Mouse (Mus musculus) midbrain, embryonic 11.5 days (tissue): ENCODE measurements at regions not wholly inside any gene's neighbourhood (a gene's known extent, or its start where the extent isn't known, plus 50 kb on each side); places are given as distances from the start of the nearest gene placed in this dataset.

ENCODE experiments used
- ATAC-seq: fragments of 200-750 bp; cut with Nextera tagmentation; 2 replicates; pipeline ENCODE4 v1.8.0; 2017; ENCODE audit warnings: moderate TSS enrichment, moderate library complexity; ENCODE audit not compliant: low FRiP score
- DNase-seq: peaks from one replicate; pipeline ENCODE4 v3.0.0; 2015; ENCODE audit warnings: low spot score; ENCODE audit errors: missing footprints
- H3K27ac ChIP-seq: fragments of 300-500 bp; sonication (generic); 2 replicates; pipeline ENCODE4 v1.5.1; 2014; ENCODE audit warnings: low read depth, low read length
- H3K27me3 ChIP-seq: fragments of 300-500 bp; sonication (generic); 2 replicates; pipeline ENCODE4 v1.6.1; 2014; ENCODE audit warnings: mild to moderate bottlenecking, low read length, moderate library complexity, mixed read lengths; ENCODE audit not compliant: control insufficient read depth, insufficient read depth
- H3K36me3 ChIP-seq: fragments of 300-500 bp; sonication (generic); 2 replicates; pipeline ENCODE4 v1.6.1; 2014; ENCODE audit warnings: mild to moderate bottlenecking, low read length, moderate library complexity, mixed read lengths; ENCODE audit not compliant: control insufficient read depth, insufficient read depth
- H3K4me1 ChIP-seq: fragments of 300-500 bp; sonication (generic); 2 replicates; pipeline ENCODE4 v1.6.1; 2014; ENCODE audit warnings: low read length; ENCODE audit not compliant: control insufficient read depth, insufficient read depth
- H3K4me2 ChIP-seq: fragments of 300-500 bp; sonication (generic); 2 replicates; pipeline ENCODE4 v1.6.1; 2014; ENCODE audit warnings: mild to moderate bottlenecking, moderate library complexity
- H3K4me3 ChIP-seq: fragments of 300-500 bp; sonication (generic); 2 replicates; pipeline ENCODE4 v1.5.1; 2014; ENCODE audit warnings: low read depth, low read length
- H3K9ac ChIP-seq: fragments of 300-500 bp; sonication (generic); 2 replicates; pipeline ENCODE4 v1.6.1; 2014; ENCODE audit warnings: low read length
- H3K9me3 ChIP-seq: fragments of 300-500 bp; sonication (generic); 2 replicates; pipeline ENCODE4 v1.6.1; 2016; ENCODE audit warnings: low read length; ENCODE audit not compliant: control insufficient read depth
- WGBS: fragments of 180-500 bp; shearing (Covaris S2); extraction: QIAGEN DNeasy Blood & Tissue Kit; methylation state at CpG from one replicate; pipeline ENCODE4 v1.1.7; 2014; 5-methylcytosine and 5-hydroxymethylcytosine counted together

GRCm38 (mm10) chr17:80891656-80892055 is 52.8 kb upstream of the Tmem178 start:
- Histone ChIP-seq H3K4me3 (no peak overlapping the region), H3K9ac (no peak overlapping the region), H3K4me1 (peaks cover 14% of the 10 kb centered on the region; the same call in 1 of the 2 replicates), H3K36me3 (no peaks in the 10 kb centered on the region), H3K9me3 (no peaks in the 10 kb centered on the region), H3K27ac (no peak overlapping the region), H3K4me2 (no peak overlapping the region), H3K27me3 (no peaks in the 10 kb centered on the region)
- 74% methylated on average over 5 of the region's 5 CpGs for WGBS
- ATAC-seq, result no peak
- DNase-seq, result peak; percentile 17

- WGBS, result 94% methylated on average over 4 of the region's 4 CpGs
- H3K9ac ChIP-seq, result no peak overlapping the region
- DNase-seq (no peak), ATAC-seq (no peak)
- H3K4me2 ChIP-seq, result no peak overlapping the region
- H3K27ac ChIP-seq, result no peak overlapping the region
- H3K27me3 ChIP-seq, result no peaks in the 10 kb centered on the region
- H3K9me3 ChIP-seq, result no peaks in the 10 kb centered on the region
- H3K4me3 ChIP-seq, result no peak overlapping the region
- peaks cover 14% of the 10 kb centered on the region; the same call in 1 of the 2 replicates for H3K4me1 ChIP-seq
- no peaks in the 10 kb centered on the region for H3K36me3 ChIP-seq
These were observed 55.3 kb upstream of the Tmem178 start for GRCm38 (mm10) chr17:80889095-80889494.

- peaks cover 14% of the 10 kb centered on the region; the same call in 1 of the 2 replicates for H3K4me1 ChIP-seq
- H3K27me3 ChIP-seq, result no peaks in the 10 kb centered on the region
- H3K36me3 ChIP-seq, result no peaks in the 10 kb centered on the region
- H3K4me2 ChIP-seq, result peak overlapping the region; percentile 23
- DNase-seq (peak; percentile 88), ATAC-seq (peak; percentile 60)
- no peaks in the 10 kb centered on the region for H3K9me3 ChIP-seq
- H3K9ac ChIP-seq, result peak overlapping the region; percentile 24
- H3K4me3 ChIP-seq, result no peak overlapping the region
- WGBS, result 25% methylated on average over 8 of the region's 8 CpGs
- peak overlapping the region; percentile 51 for H3K27ac ChIP-seq
These were observed 56.7 kb upstream of the Tmem178 start for GRCm38 (mm10) chr17:80887749-80888119.

- no peaks in the 10 kb centered on the region for H3K9me3 ChIP-seq
- peak overlapping the region; percentile 23 for H3K4me2 ChIP-seq
- ATAC-seq, result peak; percentile 61
- no peak overlapping the region for H3K4me3 ChIP-seq
- peaks cover 14% of the 10 kb centered on the region; the same call in 1 of the 2 replicates for H3K4me1 ChIP-seq
- H3K36me3 ChIP-seq, result no peaks in the 10 kb centered on the region
- H3K9ac ChIP-seq, result peak overlapping the region; percentile 38
- H3K27ac ChIP-seq, result peak overlapping the region; percentile 51; the same call in 1 of the 2 replicates
- peak; percentile 88 for DNase-seq
- 33% methylated on average over 18 of the region's 18 CpGs for WGBS
- H3K27me3 ChIP-seq, result no peaks in the 10 kb centered on the region
These were observed 57.2 kb upstream of the Tmem178 start for GRCm38 (mm10) chr17:80887021-80887748.

- Histone ChIP-seq H3K9me3 (no peaks in the 10 kb centered on the region), H3K4me3 (no peak overlapping the region), H3K9ac (no peak overlapping the region), H3K4me1 (peaks cover 14% of the 10 kb centered on the region; the same call in 1 of the 2 replicates), H3K36me3 (no peaks in the 10 kb centered on the region), H3K27me3 (no peaks in the 10 kb centered on the region), H3K4me2 (no peak overlapping the region), H3K27ac (no peak overlapping the region)
- ATAC-seq, result no peak
- 80% methylated on average over 3 of the region's 3 CpGs for WGBS
- DNase-seq, result peak; percentile 81
These were observed 58.2 kb upstream of the Tmem178 start for GRCm38 (mm10) chr17:80886211-80886701.

GRCm38 (mm10) chr17:80885706-80886105 is 58.7 kb upstream of the Tmem178 start:
- peaks cover 14% of the 10 kb centered on the region; the same call in 1 of the 2 replicates for H3K4me1 ChIP-seq
- ATAC-seq, result no peak
- H3K9me3 ChIP-seq, result no peaks in the 10 kb centered on the region
- H3K27me3 ChIP-seq, result no peaks in the 10 kb centered on the region
- peak; percentile 79 for DNase-seq
- no peak overlapping the region for H3K27ac ChIP-seq
- no peaks in the 10 kb centered on the region for H3K36me3 ChIP-seq
- 79% methylated on average over 9 of the region's 9 CpGs for WGBS
- no peak overlapping the region for H3K4me2 ChIP-seq
- no peak overlapping the region for H3K4me3 ChIP-seq
- H3K9ac ChIP-seq, result no peak overlapping the region

GRCm38 (mm10) chr17:80884886-80885285 is 59.5 kb upstream of the Tmem178 start:
- Histone ChIP-seq H3K27ac (no peak overlapping the region), H3K36me3 (no peaks in the 10 kb centered on the region), H3K9ac (no peak overlapping the region), H3K4me1 (peaks cover 14% of the 10 kb centered on the region; the same call in 1 of the 2 replicates), H3K4me3 (no peak overlapping the region), H3K4me2 (no peak overlapping the region), H3K27me3 (no peaks in the 10 kb centered on the region), H3K9me3 (no peaks in the 10 kb centered on the region)
- WGBS, result 71% methylated on average over 2 of the region's 2 CpGs
- DNase-seq (peak; percentile 41), ATAC-seq (no peak)

- peak; percentile 62 for DNase-seq
- no peaks in the 10 kb centered on the region for H3K9me3 ChIP-seq
- no peaks in the 10 kb centered on the region for H3K27me3 ChIP-seq
- no peak overlapping the region for H3K9ac ChIP-seq
- no peak overlapping the region for H3K27ac ChIP-seq
- no peak overlapping the region for H3K4me3 ChIP-seq
- no peak for ATAC-seq
- H3K4me1 ChIP-seq, result peaks cover 7% of the 10 kb centered on the region; the same call in 1 of the 2 replicates
- no peaks in the 10 kb centered on the region for H3K36me3 ChIP-seq
- WGBS, result 94% methylated on average over 3 of the region's 3 CpGs
- no peak overlapping the region for H3K4me2 ChIP-seq
These were observed 62.0 kb upstream of the Tmem178 start for GRCm38 (mm10) chr17:80882476-80882875.

GRCm38 (mm10) chr17:80880325-80880724 is 64.1 kb upstream of the Tmem178 start:
- no peak overlapping the region for H3K27ac ChIP-seq
- no peaks in the 10 kb centered on the region for H3K4me1 ChIP-seq
- no peaks in the 10 kb centered on the region for H3K36me3 ChIP-seq
- H3K4me3 ChIP-seq, result no peak overlapping the region
- ATAC-seq (no peak), DNase-seq (peak; percentile 33)
- no peak overlapping the region for H3K4me2 ChIP-seq
- no peaks in the 10 kb centered on the region for H3K27me3 ChIP-seq
- 86% methylated on average over 4 of the region's 4 CpGs for WGBS
- no peak overlapping the region for H3K9ac ChIP-seq
- no peaks in the 10 kb centered on the region for H3K9me3 ChIP-seq
